Mouse (Mus musculus) lung, postnatal 10 days (tissue): Measurements from ENCODE around the gene Cnmd.

Source experiments
- DNase-seq: peaks from one replicate; pipeline ENCODE4 v3.0.0; 2021

Cnmd gene

DNA sequence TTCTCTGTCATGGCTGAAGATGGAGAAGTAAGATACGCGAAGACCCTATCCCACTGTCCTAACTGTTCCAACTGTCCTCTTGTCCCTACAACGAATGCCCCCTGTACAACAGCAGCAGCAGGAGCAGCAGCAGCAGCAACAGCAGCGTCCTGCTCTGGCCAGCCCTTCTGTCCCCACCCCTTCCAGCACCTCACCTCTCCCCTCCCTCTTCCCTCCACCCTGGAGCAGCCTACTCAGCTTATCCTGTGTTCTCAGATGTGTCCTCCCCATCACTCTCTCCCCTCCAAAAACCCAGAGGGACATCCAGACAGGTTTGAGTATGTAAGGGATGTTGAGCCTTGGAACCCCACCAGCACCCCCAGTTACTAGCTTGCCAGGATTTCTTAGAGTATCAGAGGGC is at the start of gene Cnmd:
Gene Cnmd, minus strand, starts transcription at position 170 of the 400 bp plus-strand sequence.
- DNase-seq, result no peak

DNA sequence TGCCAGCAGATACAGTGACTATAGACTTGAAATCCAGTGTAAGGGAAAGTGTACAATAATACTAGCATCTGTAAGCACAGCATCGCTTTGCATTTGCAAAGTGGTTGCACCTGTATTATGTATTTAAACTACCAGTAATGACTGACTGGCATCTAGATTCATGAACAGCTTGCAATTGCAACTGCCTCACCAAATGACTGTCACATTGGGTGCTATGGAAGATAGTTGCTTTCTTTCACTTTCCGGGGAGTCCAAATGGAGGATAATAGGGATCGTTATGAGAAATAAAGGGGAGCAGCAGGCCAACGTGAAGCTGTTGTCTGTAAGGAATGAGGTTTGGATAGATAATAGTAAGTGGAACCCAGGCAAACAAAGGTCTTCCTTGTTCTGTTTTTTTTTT is 49.3 kb upstream of the Cnmd start:
- DNase-seq, result no peak

- DNase-seq, result no peak
Measured at GRCm38 (mm10) chr14:79703523-79704172, 41.7 kb upstream of the Cnmd start.

GRCm38 (mm10) chr14:79701606-79702005 is 39.6 kb upstream of the Cnmd start:
- DNase-seq, result no peak

DNA sequence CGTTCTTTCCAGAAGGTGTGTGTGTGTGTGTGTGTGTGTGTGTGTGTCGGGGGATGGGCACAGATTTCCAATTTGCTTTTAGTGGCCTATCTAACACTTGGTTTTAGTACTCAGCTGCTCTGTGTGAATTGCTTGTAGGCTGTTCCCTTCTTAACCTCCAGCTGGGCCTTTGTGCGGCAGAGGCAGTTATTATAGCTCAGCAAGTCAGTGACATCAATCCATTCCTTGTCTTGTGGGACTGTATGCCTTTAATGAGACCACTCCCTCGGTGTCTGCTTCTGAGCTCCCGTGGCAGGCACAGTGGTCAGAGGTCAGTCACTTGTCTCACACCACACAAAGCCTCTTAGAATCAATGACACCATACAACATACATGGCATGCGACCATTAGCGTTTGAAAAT is 39.1 kb upstream of the Cnmd start:
- no peak for DNase-seq

- DNase-seq, result no peak
Measured at GRCm38 (mm10) chr14:79699381-79699780, 37.4 kb upstream of the Cnmd start.

DNA sequence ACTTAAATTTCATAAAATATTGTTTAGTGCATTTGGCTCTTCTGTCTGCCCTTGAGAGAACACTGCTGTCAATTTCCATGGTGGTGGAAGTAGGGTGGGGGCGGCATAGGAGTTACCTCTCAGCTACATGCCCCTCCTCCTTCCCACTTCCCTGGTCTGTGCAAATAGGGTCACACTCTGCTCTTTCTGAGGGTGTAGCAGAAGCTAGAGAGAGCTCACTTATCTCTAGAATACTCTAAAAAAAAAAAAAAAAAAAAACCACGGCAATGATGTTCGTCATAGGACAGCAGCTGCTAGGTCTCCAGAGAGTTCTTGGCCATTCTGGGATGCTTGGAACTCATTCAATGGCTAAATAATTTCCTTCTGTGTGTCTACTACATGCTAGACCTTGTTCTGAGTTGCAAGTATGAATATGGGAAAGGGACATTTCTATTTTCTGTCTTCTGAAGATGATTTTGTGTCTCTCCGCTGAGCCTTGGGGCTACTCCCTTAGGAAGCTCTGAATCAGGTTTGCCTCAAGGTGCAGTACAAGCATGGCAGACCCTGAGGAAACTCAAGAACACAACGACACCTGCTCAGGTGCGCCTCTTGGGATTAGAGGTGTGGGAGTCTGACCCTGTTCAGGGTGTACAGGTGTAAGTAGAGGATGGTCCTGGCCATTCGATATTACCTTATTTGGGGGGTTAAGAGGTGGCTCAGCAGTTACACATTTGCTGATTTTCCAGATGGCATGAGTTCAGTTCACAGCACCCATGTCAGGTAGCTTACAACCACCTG is 28.3 kb upstream of the Cnmd start:
- DNase-seq, result no peak

DNA sequence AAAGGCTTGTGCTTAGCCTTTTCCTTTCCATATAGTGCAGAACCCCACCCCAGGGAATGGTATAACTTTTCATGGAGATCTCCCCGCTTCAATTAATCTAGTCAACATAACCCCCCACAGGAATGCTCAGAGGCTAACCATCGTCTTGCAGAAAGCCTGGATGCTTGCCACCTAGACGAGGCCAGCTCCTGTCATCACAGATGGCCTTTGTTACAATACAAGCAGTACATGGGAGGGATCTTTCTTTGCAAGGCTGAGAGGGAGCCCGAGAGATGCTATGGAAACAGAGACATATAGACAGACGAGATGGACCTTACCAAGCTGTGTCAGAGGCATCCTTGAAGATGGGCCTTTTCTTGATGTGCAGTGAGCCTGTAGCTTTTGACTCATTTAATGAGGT is 18.7 kb upstream of the Cnmd start:
- DNase-seq, result peak; percentile 10

GRCm38 (mm10) chr14:79677891-79678687 is 16.1 kb upstream of the Cnmd start:
- DNase-seq, result no peak

DNA sequence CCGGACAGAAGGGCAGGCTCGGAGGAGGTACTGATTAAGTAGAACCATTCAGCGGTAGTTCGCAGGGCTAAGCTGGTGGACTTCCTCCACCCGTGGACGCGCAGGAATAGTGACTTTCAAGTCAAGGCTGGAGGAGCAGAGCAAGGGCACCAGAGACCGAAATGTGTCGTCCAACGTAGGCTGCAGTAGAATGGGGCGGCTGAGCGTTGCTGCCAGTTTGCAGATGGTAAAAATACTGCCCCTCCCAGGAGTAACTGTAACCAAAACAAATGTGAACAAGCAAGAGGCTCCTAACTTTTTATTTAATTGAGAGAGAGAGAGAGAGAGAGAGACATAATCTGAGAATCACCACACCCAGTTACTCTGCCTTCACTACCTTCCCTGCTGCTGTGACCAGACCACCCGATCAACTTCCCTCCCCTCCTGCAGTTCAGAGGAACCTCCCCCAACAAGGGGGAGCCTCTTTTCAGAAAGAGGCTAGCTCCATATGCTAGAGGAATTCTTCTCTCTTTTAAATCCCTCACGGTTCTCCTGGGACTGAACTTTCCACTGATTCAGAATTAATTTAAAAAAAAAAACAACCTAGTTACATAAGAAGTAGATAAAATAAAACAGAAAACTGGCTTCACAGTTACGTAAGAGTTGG is 15.3 kb upstream of the Cnmd start:
- no peak for DNase-seq

- no peak for DNase-seq
Measured at GRCm38 (mm10) chr14:79673083-79674013, 11.4 kb upstream of the Cnmd start.

DNA sequence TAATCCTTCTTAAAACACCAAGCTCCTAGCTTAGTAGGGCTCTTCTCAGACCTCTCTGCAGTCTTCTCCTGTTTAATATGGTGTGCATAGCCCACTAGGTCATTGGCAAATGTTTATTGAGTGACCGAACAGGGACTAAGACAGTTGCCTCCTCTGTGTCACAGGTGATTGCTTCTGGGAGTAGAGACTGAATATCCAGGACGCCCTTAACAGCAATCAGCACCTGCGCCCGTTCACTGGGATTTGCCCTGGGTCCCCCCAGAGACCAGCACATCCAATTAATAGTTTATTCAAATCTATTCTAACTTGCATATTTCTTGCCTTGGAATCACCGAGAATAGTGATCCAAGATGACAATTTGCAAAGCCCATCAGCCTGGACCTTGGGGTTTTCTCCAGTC is 10.6 kb upstream of the Cnmd start:
- no peak for DNase-seq

GRCm38 (mm10) chr14:79671008-79671407 is 9.0 kb upstream of the Cnmd start:
- DNase-seq, result no peak

DNA sequence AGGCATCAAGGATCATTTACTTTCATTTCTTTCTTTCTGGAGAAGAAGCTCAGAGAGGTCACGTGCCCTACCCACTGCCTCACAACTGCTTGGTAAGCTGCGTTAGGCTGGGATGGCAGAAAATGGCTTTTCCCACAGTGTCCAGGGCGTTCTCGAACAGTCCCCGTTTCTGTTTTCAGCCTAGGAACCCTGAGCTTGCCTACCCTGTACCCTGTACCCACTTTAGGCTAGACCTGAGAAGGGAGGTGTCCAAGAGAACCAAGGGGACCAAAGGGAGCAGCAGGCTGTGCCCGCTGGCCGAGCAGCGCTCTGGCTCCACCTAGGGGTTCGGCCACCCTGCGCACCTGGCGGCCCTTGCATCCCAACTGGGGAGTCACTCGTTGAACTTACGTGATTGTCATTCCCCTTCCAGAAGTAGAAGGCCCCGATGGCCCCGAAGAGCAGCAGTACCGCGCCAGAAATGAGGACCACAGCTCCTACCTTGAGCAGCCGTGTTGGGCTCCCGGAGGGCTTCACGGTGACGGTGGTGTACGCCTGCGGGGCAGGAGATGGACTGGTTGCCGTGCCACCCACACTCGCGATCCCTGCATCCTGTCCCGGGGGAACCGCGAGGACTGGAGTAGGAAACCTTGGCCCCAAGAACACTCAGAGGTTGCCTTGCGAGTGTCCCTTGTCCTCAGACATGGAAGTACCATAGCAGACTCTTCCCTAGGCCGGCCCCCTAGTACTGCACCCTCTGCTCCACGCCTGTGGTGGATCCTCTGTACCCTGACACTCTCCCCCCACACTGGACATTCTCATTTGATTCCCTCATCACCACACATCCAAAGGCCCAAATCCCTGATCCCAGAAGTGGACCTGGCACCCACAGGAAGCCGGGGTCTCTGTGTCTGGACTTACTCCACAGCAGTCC is 709 bp downstream of the Cnmd start:
- DNase-seq, result peak; percentile 75

- no peak for DNase-seq
Measured at GRCm38 (mm10) chr14:79660467-79660866, 1.5 kb downstream of the Cnmd start.

GRCm38 (mm10) chr14:79658748-79659508 is 3.0 kb downstream of the Cnmd start:
- no peak for DNase-seq

GRCm38 (mm10) chr14:79658286-79658685 is 3.7 kb downstream of the Cnmd start:
- DNase-seq, result no peak

GRCm38 (mm10) chr14:79652654-79653053 is 9.3 kb downstream of the Cnmd start:
- DNase-seq, result no peak

DNA sequence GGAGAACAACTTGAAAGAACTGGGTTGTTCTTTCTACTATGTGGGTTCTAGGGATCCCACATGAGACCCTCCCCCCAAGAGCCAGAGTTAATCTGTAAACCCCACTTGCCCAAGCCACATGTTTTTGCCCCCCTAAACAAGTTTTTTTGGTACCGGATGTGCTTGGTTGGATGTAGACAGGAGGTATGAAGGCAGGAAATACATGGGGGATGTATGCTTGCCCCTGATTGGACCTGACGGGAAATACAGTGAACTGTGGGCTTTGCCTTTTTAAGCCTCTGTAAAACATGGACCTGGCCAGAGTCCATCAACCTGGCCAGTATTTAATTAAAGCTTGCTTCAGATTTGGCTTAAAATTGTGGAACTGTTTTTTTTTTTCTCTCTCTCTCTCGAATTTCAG is 12.3 kb downstream of the Cnmd start:
- no peak for DNase-seq

DNA sequence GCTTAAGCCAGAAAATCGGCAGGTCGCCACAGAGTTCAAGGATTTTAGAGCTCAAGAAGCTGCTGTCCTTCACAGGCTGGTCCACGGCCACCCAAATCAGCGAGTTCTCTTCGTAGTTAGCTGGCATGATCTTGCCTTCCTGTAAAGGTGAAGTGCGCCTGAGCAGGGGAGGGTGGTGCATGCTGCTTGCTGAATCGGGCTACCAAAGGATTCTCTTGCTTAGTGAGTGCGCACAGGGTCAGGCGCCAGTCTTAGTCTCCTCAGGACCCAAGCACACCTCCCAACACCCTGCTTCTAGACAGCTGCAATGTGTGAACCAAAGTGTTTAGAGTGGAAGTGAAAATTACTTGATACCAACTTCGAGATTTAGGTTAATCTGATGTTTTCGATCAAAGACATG is 16.6 kb downstream of the Cnmd start:
- DNase-seq, result no peak
